Mouse (Mus musculus) limb, embryonic 15.5 days (tissue): ENCODE measurements around the gene Fam170b. TPM values are rescaled to one million over a fixed set of nuclear protein-coding genes. Genes with fewer than 3 reads are reported as not detected.

Experiments used
- ATAC-seq: fragments of 200-750 bp; cut with Nextera tagmentation; 2 replicates; pipeline ENCODE4 v1.8.0; 2017; ENCODE audit warnings: low read depth, moderate TSS enrichment; ENCODE audit not compliant: insufficient number of reproducible peaks, low FRiP score, low TSS enrichment
- H3K27ac ChIP-seq: fragments of 300-500 bp; sonication (generic); 2 replicates; pipeline ENCODE4 v1.5.1; 2015; ENCODE audit warnings: moderate library complexity, mild to moderate bottlenecking, inconsistent platforms
- H3K27me3 ChIP-seq: fragments of 300-500 bp; sonication (generic); 2 replicates; pipeline ENCODE4 v1.6.1; 2015; ENCODE audit warnings: inconsistent platforms
- H3K36me3 ChIP-seq: fragments of 300-500 bp; sonication (generic); 2 replicates; pipeline ENCODE4 v1.6.1; 2015; ENCODE audit warnings: inconsistent platforms
- H3K4me1 ChIP-seq: fragments of 300-500 bp; sonication (generic); 2 replicates; pipeline ENCODE4 v1.6.1; 2015; ENCODE audit warnings: inconsistent platforms
- H3K4me2 ChIP-seq: fragments of 300-500 bp; sonication (generic); 2 replicates; pipeline ENCODE4 v1.6.1; 2015; ENCODE audit warnings: mild to moderate bottlenecking, inconsistent platforms
- H3K4me3 ChIP-seq: fragments of 300-500 bp; sonication (generic); 2 replicates; pipeline ENCODE4 v1.5.1; 2015; ENCODE audit warnings: mild to moderate bottlenecking, inconsistent platforms
- H3K9ac ChIP-seq: fragments of 300-500 bp; sonication (generic); 2 replicates; pipeline ENCODE4 v1.6.1; 2015; ENCODE audit warnings: inconsistent platforms
- H3K9me3 ChIP-seq: fragments of 300-500 bp; sonication (generic); 2 replicates; pipeline ENCODE4 v1.6.1; 2016; ENCODE audit warnings: inconsistent platforms
- WGBS: fragments of 180-500 bp; shearing (Covaris S2); methylation state at CpG from one replicate; pipeline ENCODE4 v1.1.7; 2015; 5-methylcytosine and 5-hydroxymethylcytosine counted together
- polyA plus RNA-seq: library from polyadenylated mRNA; unstranded; fragments of >200 nt; fragmentation: Nextera tagmentation; extraction: Ambion mirVana; gene quantifications from 2 replicates; pipeline ENCODE4 v1.2.1, GENCODE M21; 2015

The Fam170b gene
- polyA plus RNA-seq: not detected in 2 replicates

DNA sequence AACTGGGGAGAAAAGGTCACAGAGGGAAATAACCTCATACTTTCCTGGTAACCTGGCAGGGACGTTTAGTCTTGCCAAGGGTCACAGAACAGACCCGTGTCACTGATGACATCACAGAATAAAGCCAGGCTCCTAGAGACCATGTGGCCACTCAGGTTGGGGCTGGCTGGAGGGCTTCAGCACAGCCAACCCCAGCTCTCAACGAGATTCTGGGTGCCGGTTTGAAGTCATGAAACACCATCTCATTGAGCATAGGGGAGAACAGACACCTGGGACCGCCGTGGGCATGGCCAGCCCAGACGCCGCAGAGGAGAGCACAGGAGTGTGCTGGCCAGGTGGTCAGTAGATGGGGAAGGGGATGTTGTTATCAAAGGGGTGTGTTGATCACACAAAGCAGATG, at the start of gene Fam170b:
TSS of gene Fam170b (plus strand) at position 116 of the 400 bp plus-strand sequence.
- H3K27me3 ChIP-seq: 0 out of 2 replicates have a peak, but pooled peaks cover 6% of the 10 kb centered on the region
- H3K9me3 ChIP-seq: no peaks in the 10 kb centered on the region
- H3K27ac ChIP-seq: no peak within 1 kb of the TSS
- ATAC-seq: no peak
- no peak within 1 kb of the TSS for H3K4me3 ChIP-seq
- 59% methylated on average over 8 of the region's 8 CpGs for WGBS
- H3K4me2 ChIP-seq: no peak within 1 kb of the TSS
- no peaks in the 10 kb centered on the region for H3K4me1 ChIP-seq
- no peak within 1 kb of the TSS for H3K9ac ChIP-seq
- no peaks in the 10 kb centered on the region for H3K36me3 ChIP-seq

DNA sequence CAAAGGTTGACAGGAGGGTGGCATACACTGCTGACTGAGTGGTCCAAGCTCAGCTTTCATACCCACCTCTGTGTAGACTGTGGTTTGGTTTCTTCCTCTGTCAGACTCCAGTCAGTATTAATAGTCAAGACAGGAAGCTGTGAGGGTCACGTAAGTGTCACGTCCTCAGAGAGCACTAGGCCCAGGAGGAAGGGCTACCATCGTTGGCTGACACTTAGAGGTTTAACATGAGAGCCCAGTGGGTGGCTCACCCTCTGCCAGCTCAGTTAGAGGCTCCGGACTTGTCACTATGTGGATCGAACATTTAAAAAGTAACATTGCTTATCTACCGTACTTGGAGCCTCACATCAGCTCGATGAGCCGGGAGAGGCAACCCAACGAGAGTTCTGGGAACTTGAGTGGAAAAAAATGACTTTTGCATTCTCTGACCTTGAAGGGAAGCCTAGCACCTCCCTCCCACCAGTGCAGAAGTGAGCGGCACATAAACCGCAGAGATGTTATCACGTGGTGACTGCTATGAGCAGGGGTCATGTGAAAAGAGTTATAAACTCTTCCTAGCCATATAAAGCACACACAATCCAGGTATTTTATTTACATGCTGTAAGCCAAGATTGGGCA, 49.5 kb upstream of the Fam170b start:
- ATAC-seq: no peak
- Histone ChIP-seq H3K4me3 (no peak overlapping the region), H3K36me3 (no peaks in the 10 kb centered on the region), H3K9ac (no peak overlapping the region), H3K4me2 (no peak overlapping the region), H3K27ac (no peak overlapping the region), H3K4me1 (no peaks in the 10 kb centered on the region), H3K27me3 (no peaks in the 10 kb centered on the region), H3K9me3 (no peaks in the 10 kb centered on the region)
- WGBS: 72% methylated on average over 12 of the region's 12 CpGs

DNA sequence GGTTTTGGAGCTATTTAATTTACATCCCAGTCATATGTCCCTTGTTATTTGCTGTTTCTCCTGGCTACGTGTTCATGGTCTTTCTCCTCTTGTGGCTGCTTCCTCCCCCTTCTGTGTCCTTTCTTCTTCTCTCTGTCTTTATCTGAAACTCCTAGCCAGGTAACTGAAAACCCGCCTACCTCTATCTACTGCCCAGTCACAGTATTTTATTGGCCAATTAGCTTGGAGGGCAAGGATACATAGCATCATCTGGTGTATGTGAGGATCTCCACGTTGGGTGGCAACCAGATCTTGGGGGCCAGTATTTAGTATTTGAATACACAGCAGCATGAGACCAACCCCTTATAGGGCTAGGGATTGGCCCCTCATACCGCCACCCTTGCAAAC, 49.0 kb upstream of the Fam170b start:
- H3K9me3 ChIP-seq: no peaks in the 10 kb centered on the region
- H3K4me3 ChIP-seq: no peak overlapping the region
- H3K27me3 ChIP-seq: no peaks in the 10 kb centered on the region
- H3K9ac ChIP-seq: no peak overlapping the region
- no peak for ATAC-seq
- H3K27ac ChIP-seq: no peak overlapping the region
- 77% methylated on average over 4 of the region's 4 CpGs for WGBS
- no peak overlapping the region for H3K4me2 ChIP-seq
- H3K36me3 ChIP-seq: no peaks in the 10 kb centered on the region
- H3K4me1 ChIP-seq: no peaks in the 10 kb centered on the region

DNA sequence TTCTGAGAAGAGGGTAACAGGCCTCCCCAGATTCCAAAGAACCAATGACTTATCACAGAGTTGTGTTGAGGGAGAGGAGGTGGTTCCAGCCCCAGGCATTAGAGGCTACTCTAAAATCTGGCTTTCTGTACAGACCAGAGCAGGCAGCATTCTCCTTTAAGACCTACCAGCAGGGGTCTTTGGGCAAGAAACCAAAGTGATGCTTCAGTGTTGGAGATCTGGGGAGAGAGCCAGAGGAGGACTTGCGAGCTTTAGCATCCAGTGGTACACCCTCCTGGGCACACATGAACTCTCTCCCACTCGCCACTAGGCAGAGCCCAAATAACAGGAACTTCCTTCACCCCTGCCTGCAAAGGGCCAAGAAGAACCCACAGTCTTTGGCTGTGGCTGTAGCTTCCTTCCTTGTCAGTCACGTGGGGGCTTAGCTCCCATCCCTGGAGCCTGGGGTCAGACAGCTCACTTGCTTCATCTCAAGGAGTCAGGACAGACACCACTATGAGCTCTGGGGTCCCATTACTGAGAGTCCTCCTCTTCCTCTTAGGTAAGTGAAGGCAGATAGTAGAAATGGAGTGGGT, 48.1 kb upstream of the Fam170b start, which contains the start of gene Tmem273:
TSS of gene Tmem273 (plus strand) at position 408 of the 575 bp plus-strand sequence.
- Histone ChIP-seq H3K4me1 (no peaks in the 10 kb centered on the region), H3K36me3 (no peaks in the 10 kb centered on the region), H3K9ac (no peak within 1 kb of the TSS), H3K27ac (no peak within 1 kb of the TSS), H3K9me3 (no peaks in the 10 kb centered on the region), H3K4me3 (no peak within 1 kb of the TSS), H3K27me3 (no peaks in the 10 kb centered on the region), H3K4me2 (no peak within 1 kb of the TSS)
- ATAC-seq: no peak
- 78% methylated on average over 3 of the region's 3 CpGs for WGBS

DNA sequence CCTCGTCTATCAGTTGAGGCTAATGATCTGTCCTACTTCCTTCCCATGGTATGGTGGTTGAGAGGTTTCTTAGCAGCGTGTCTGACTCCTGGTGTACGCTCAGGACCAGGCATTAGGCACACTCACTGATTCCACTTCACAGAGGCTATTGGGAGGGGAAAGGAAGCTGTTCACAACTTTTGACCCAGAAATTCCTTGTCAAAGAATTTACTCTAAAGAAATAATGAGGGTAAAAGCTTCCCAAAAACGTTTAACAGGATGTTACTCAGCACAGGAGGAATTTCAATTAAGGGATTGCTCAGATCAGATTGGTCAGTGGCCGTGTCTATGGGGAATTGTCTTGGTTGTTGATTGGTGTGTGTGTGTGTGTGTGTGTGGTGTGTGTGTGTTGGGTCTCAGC, 46.1 kb upstream of the Fam170b start:
- Histone ChIP-seq H3K4me2 (no peak overlapping the region), H3K36me3 (no peaks in the 10 kb centered on the region), H3K27ac (no peak overlapping the region), H3K9ac (no peak overlapping the region), H3K4me1 (no peaks in the 10 kb centered on the region), H3K4me3 (no peak overlapping the region), H3K27me3 (no peaks in the 10 kb centered on the region), H3K9me3 (no peaks in the 10 kb centered on the region)
- no peak for ATAC-seq
- WGBS: 38% methylated on average over 5 of the region's 5 CpGs

DNA sequence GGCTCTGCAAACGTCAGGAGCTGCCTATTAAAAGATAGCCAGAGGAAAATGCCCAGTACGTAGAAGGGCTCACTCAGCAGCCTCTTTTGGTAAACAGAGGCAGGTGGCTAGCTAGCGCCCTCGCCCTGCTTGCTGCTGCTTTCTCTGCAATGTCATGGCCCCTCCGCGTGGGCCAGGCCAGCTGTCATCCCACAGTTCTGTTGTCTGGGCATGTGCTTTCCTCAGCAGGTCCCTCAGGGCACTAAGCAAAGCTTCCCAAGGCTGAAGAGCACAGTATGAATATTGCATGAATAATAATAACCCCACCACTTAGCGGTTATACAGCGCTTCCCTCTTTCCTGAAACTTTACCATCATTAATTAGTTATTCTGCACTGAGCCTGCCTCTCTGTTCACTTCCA, 37.4 kb upstream of the Fam170b start:
- no peaks in the 10 kb centered on the region for H3K36me3 ChIP-seq
- H3K4me3 ChIP-seq: no peak overlapping the region
- H3K9ac ChIP-seq: no peak overlapping the region
- no peaks in the 10 kb centered on the region for H3K27me3 ChIP-seq
- no peaks in the 10 kb centered on the region for H3K9me3 ChIP-seq
- no peak overlapping the region for H3K27ac ChIP-seq
- H3K4me1 ChIP-seq: no peaks in the 10 kb centered on the region
- no peak overlapping the region for H3K4me2 ChIP-seq
- WGBS: 60% methylated on average over 8 of the region's 8 CpGs
- ATAC-seq: no peak

DNA sequence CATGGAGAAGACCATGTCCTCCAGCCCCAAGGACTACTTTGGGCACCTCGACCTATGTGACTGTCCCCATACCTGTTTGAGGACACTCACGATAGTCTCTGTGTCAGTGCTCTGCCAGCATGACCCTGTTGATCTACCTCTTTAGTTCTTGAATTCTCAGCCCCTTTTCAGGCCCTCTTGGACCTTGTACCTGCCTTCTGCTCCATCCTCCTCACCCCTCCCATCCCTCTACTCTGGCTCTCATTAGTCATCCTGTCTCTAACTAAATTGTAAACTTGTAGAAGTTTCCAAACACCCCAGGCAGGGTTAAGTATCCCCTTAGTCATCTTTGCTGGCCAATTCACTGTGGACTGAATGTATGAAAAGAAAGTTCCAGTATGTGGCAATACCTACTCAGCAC, 36.0 kb upstream of the Fam170b start:
- Histone ChIP-seq H3K27me3 (no peaks in the 10 kb centered on the region), H3K36me3 (no peaks in the 10 kb centered on the region), H3K4me2 (no peak overlapping the region), H3K4me3 (no peak overlapping the region), H3K9ac (no peak overlapping the region), H3K9me3 (no peaks in the 10 kb centered on the region), H3K27ac (no peak overlapping the region), H3K4me1 (no peaks in the 10 kb centered on the region)
- no peak for ATAC-seq
- 84% methylated on average over 2 of the region's 2 CpGs for WGBS

DNA sequence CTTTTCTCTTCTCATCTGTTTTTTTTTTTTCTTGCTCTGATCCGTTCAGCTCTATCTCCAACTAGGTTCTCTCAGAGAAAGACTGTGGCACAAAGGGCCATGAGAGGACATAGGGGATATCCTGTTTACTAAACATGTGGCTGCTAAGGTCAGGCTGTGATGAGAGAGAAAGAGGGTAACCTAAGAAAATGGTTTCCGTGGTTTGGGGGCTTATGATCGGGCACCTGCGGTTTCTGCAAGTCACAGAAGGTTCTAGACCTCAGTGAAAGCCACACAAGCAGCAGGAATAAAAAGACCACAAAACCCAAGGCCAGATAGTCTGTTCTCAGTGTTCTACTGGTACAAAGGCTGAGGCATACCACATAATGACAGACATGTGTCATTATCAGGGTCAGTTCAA, 35.4 kb upstream of the Fam170b start:
- Histone ChIP-seq H3K36me3 (no peaks in the 10 kb centered on the region), H3K4me1 (no peaks in the 10 kb centered on the region), H3K4me2 (no peak overlapping the region), H3K9me3 (no peaks in the 10 kb centered on the region), H3K27ac (no peak overlapping the region), H3K4me3 (no peak overlapping the region), H3K9ac (no peak overlapping the region), H3K27me3 (no peaks in the 10 kb centered on the region)
- WGBS: 87% methylated on average over 4 of the region's 4 CpGs
- ATAC-seq: no peak

DNA sequence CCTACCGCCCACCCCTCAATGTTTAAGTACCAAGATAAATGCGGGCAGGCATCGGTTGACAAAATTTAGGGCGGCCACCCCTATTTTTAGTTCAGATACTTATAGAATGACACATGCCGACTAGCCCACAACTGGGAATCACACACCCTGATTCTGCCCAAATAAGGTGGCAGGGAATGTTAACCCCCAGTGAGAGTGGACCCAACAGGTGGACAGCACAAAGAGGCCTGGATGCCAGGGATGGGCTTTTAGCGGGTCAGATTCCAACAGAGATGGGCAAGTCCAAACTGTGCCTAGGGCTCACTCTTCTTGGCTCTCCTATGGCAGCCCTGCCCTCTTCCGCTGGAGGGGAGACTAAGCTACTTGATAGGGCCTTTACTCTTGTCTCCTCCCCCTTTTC, 33.7 kb upstream of the Fam170b start:
- ATAC-seq: no peak; the same call in 1 of the 2 replicates
- H3K27ac ChIP-seq: no peak overlapping the region
- 91% methylated on average over 7 of the region's 7 CpGs for WGBS
- no peaks in the 10 kb centered on the region for H3K4me1 ChIP-seq
- no peak overlapping the region for H3K4me3 ChIP-seq
- H3K9me3 ChIP-seq: no peaks in the 10 kb centered on the region
- H3K36me3 ChIP-seq: no peaks in the 10 kb centered on the region
- H3K9ac ChIP-seq: no peak overlapping the region
- no peak overlapping the region for H3K4me2 ChIP-seq
- H3K27me3 ChIP-seq: no peaks in the 10 kb centered on the region

DNA sequence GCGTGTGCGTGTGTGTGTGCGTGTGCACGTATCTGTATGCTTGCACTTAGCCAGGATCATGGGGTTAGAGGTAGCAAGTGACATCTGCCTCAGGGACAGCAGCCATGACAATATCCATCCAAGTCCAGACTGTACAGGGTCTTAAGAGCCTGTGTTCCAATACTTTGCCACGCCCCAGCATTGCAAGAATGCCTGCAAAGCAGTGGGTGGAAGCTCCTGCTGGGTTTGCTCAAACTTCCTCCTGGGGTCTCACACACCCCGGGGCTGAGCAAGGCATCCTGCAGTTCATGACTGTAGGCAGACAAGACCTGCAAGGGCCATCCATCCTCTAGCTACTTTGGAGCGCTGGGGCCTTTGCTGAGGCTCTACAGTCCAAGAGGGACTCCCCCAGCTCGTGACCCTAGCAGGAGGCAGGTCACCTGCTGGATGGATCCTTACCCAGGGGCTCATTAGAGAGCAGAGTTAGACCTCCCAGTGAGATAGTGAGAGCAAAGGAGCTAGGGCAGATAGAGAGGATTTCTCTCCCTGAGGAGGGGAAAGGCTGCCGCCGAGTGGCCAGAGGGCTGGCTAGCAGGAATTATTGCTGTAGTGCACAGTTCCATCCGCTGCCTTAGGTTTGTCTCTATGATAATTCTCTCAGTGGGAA, 32.6 kb upstream of the Fam170b start:
- H3K27me3 ChIP-seq: no peaks in the 10 kb centered on the region
- ATAC-seq: no peak
- no peaks in the 10 kb centered on the region for H3K4me1 ChIP-seq
- 58% methylated on average over 11 of the region's 11 CpGs for WGBS
- H3K9ac ChIP-seq: no peak overlapping the region
- H3K27ac ChIP-seq: no peak overlapping the region
- H3K4me3 ChIP-seq: no peak overlapping the region
- no peak overlapping the region for H3K4me2 ChIP-seq
- H3K36me3 ChIP-seq: no peaks in the 10 kb centered on the region
- H3K9me3 ChIP-seq: no peaks in the 10 kb centered on the region

DNA sequence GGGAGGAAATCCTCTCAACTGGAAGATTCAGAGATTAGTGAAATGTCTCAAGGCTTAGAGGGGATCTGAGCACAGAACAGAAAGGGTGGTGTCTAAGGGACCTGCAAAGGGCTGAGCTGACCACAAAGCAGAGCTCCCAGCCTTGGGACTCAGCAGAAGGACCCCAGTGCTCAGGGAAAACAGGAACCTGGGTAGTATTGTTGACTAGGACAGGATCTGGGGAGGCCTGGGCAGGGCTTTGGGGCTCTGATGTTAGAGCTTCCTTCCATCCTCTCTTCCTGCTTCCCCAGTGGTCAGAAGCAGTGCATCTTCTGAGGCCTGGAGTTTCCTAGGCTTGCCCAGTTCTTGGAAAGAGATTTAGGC, 32.1 kb upstream of the Fam170b start:
- no peak; the same call in 1 of the 2 replicates for ATAC-seq
- H3K36me3 ChIP-seq: no peaks in the 10 kb centered on the region

DNA sequence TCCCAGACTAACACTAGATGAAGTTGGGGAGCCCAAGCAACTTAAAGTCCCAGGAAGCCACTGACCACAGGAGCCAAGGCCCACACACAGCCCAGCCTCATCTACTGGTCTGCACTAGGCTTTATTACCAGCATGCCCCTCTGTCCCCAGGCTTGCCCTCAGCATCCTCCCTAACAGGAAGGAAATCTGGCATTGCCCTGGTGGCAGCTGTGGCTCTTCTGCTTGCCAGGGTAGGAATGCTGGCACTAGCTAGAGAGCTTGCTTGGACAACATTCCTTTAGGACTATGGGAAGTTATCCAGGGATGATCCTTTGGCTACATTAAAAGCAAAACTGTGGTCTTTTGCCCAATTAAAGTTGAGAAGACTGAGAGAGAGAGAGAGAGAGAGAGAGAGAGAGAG, 23.7 kb upstream of the Fam170b start:
- no peaks in the 10 kb centered on the region for H3K9me3 ChIP-seq
- no peak overlapping the region for H3K4me2 ChIP-seq

More for the DNA sequence above, 32.1 kb upstream of the Fam170b start:
- no peaks in the 10 kb centered on the region for H3K9me3 ChIP-seq
- no peaks in the 10 kb centered on the region for H3K4me1 ChIP-seq
- no peak overlapping the region for H3K9ac ChIP-seq
- no peak overlapping the region for H3K4me2 ChIP-seq
- no peak overlapping the region for H3K27ac ChIP-seq
- H3K4me3 ChIP-seq: no peak overlapping the region
- H3K27me3 ChIP-seq: no peaks in the 10 kb centered on the region

More for the DNA sequence above, 23.7 kb upstream of the Fam170b start:
- no peaks in the 10 kb centered on the region for H3K4me1 ChIP-seq
- no peak for ATAC-seq
- H3K9ac ChIP-seq: no peak overlapping the region
- no peaks in the 10 kb centered on the region for H3K36me3 ChIP-seq
- H3K27me3 ChIP-seq: no peaks in the 10 kb centered on the region
- no peak overlapping the region for H3K27ac ChIP-seq
- no peak overlapping the region for H3K4me3 ChIP-seq
